Mouse (Mus musculus): ENCODE measurements around the gene Nim1k. TPM values are rescaled to one million over a fixed set of nuclear protein-coding genes. Genes with fewer than 3 reads are reported as not detected.

The Nim1k gene
- polyA plus RNA-seq, 1 experiment: 0.88 TPM

DNA sequence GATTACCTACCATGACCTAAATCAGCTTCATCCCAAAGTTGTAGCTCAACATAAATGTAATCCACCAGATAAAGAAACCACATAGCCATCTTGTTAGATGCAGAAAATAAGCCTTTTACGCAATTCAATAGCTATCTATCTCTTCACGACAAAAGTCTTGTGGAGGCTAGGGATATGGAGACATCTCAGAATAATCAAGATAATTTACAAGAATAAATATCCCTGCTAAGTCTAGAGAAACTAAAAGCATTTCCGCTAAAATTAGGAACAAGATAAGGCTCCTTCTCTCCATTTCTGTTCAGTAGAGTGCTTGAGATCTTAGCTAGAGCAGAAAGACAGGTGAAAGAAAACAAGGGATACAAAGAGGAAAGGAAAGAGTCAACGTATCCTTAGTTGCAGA, 8.8 kb downstream of the Nim1k start:
- TF ChIP-seq POLR2A (IDR thresholded peaks at IDR 0.05; ENCODE audit: low read depth, low read length): no peak
- no peaks in the 10 kb centered on the region for H3K4me1 ChIP-seq (ENCODE audit: control insufficient read depth, insufficient read depth, low read length)
- H3K27ac ChIP-seq (ENCODE audit: insufficient read depth, low read depth, low read length): no peak overlapping the region
- H3K36me3 ChIP-seq (ENCODE audit: control insufficient read depth, insufficient read depth, low read length): no peaks in the 10 kb centered on the region
- H3K4me3 ChIP-seq (ENCODE audit: insufficient read depth, low read depth, low read length): no peak overlapping the region
- 87% methylated on average over 4 of the region's 4 CpGs for WGBS
- no peak for DNase-seq
- no peaks in the 10 kb centered on the region for H3K27me3 ChIP-seq (replicated peaks; ENCODE audit: control insufficient read depth, insufficient read depth, low read length)

DNA sequence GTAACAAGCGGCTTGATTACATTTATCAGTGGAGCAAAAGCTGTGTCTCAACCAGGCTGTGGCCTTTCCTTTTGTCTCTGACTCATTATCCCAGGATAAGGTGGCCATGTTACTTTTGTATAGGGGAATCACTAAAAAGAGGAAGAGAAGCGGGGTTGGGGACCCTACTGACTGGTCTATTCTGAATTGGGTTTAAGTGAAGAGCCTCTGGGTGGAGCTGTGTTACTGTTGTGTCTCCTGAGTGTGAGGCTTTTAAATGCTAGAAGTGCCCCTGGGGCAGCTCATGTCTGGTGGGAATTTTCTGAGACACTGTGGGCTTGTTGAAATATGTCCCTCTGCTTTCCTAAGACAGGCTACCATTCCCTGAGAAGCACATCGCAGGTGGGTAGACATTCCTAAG, 12.2 kb downstream of the Nim1k start:
- H3K4me3 ChIP-seq (ENCODE audit: insufficient read depth, low read depth, low read length): no peak overlapping the region
- H3K27me3 ChIP-seq (replicated peaks; ENCODE audit: control insufficient read depth, insufficient read depth, low read length): no peaks in the 10 kb centered on the region
- WGBS: 83% methylated on average over 3 of the region's 3 CpGs
- H3K36me3 ChIP-seq (ENCODE audit: control insufficient read depth, insufficient read depth, low read length): no peaks in the 10 kb centered on the region
- H3K4me1 ChIP-seq (ENCODE audit: control insufficient read depth, insufficient read depth, low read length): no peaks in the 10 kb centered on the region
- H3K27ac ChIP-seq (ENCODE audit: insufficient read depth, low read depth, low read length): no peak overlapping the region
- no peak for DNase-seq
- TF ChIP-seq CTCF (conservative IDR thresholded peaks at IDR 0.05; ENCODE audit: insufficient read depth, insufficient read length, low read depth, low read length) (no peak), POLR2A (IDR thresholded peaks at IDR 0.05; ENCODE audit: low read depth, low read length) (no peak)

DNA sequence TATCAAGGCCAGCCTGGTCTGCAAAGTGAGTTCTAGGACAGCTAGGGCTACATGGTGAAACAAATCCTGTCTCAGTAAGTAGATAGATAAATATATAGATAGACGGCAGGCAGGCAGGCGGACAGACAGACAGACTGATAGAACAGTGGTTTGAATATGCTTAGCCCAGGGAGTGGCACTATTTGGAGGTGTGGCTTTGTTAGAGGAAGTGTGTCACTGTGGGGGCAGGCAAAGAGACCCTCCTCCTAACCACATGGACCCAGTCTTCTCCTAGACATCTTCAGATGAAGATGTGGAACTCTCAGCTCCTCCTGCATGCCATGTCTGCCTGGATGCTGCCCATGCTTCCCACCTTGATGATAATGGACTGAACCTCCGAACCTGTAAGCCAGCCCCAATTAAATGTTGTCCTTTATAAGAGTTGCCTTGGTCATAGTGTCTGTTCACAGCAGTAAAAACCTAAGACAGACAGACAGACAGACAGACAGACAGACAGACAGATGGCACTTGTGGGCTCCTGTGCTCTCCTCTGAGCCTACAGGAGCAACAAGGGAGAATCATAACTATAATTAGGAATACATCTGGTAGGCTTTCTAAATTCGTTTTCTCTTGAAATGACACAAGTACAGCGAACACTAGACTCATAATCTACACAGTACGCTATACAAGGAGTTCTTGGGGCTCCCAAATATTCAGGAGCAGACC, 12.8 kb downstream of the Nim1k start:
- no peaks in the 10 kb centered on the region for H3K27me3 ChIP-seq (replicated peaks; ENCODE audit: control insufficient read depth, insufficient read depth, low read length)
- TF ChIP-seq POLR2A (IDR thresholded peaks at IDR 0.05; ENCODE audit: low read depth, low read length): no peak
- no peak for TF ChIP-seq CTCF (conservative IDR thresholded peaks at IDR 0.05; ENCODE audit: insufficient read depth, insufficient read length, low read depth, low read length)
- no peaks in the 10 kb centered on the region for H3K4me1 ChIP-seq (ENCODE audit: control insufficient read depth, insufficient read depth, low read length)
- H3K27ac ChIP-seq (ENCODE audit: insufficient read depth, low read depth, low read length): no peak overlapping the region
- DNase-seq: no peak
- H3K4me3 ChIP-seq (ENCODE audit: insufficient read depth, low read depth, low read length): no peak overlapping the region
- H3K36me3 ChIP-seq (ENCODE audit: control insufficient read depth, insufficient read depth, low read length): no peaks in the 10 kb centered on the region
- WGBS: 89% methylated on average over 6 of the region's 6 CpGs

DNA sequence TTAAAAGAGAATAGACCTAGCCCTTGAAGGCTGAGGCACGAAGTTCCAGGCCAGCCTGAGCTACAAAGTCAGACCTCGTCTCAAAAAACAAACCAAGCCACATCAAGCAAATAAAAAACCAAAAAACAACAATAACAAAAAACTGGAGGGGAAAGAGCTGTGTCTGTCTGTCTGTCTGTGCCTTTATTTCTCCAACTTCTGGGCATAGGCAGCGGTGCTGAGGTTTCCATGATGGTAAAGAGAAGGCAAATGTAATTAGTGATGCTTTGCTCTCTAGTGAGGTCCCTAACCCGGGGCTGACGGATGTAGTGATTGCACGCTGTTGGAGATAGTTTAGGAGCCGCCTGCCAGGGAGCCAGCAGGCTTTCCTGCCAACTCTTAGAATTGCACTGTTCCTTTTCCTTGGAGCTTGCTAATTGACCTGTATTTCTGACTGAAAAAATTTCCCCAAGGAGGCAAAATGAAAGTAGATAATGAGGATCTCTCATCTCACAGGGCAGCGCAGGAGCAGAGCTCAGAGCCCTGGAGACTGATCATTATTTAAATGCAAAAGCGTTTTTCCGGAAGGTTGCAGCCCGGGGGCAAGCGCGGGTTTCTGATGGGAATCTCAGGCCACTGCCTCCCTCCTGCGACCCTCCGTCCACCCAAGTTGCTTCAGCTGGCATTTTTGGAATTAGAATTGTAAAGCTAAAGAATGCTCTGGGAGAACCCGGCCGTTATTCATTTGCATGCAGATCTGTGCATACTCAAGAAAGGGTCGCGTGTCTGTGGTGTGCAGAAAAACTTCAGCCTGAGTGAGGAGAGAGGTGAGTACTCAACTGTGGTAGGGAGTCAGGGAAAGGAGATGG, 14.1 kb downstream of the Nim1k start:
- Histone ChIP-seq H3K36me3 (ENCODE audit: control insufficient read depth, insufficient read depth, low read length) (no peaks in the 10 kb centered on the region), H3K4me1 (ENCODE audit: control insufficient read depth, insufficient read depth, low read length) (no peaks in the 10 kb centered on the region), H3K27ac (ENCODE audit: insufficient read depth, low read depth, low read length) (no peak overlapping the region), H3K4me3 (ENCODE audit: insufficient read depth, low read depth, low read length) (peak overlapping the region; percentile 1; the same call in 1 of the 2 replicates), H3K27me3 (replicated peaks; ENCODE audit: control insufficient read depth, insufficient read depth, low read length) (no peaks in the 10 kb centered on the region)
- 20% methylated on average over 19 of the region's 19 CpGs for WGBS
- no peak for DNase-seq
- TF ChIP-seq POLR2A (IDR thresholded peaks at IDR 0.05; ENCODE audit: low read depth, low read length) (no peak), CTCF (conservative IDR thresholded peaks at IDR 0.05; ENCODE audit: insufficient read depth, insufficient read length, low read depth, low read length) (no peak)

DNA sequence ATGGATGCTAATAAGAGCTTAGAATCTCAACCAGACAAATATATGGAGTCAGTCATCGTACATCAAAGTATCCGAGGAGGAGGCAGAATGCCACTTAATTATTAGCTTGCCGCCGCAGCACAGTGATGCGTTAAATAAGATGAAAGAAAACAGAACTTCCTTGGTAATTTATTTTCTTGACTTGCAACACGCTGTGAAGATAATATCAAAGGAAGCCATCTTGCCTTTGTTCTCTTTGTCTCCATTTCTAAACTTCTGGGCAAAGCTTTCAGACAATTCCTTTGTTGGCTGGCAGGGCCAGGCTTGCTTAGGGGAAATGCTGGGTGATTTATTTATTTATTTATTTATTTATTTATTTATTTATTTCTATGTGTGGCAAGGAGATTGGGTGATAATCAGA, 24.2 kb downstream of the Nim1k start:
- Histone ChIP-seq H3K4me1 (ENCODE audit: control insufficient read depth, insufficient read depth, low read length) (no peaks in the 10 kb centered on the region), H3K27ac (ENCODE audit: insufficient read depth, low read depth, low read length) (no peak overlapping the region), H3K27me3 (replicated peaks; ENCODE audit: control insufficient read depth, insufficient read depth, low read length) (no peaks in the 10 kb centered on the region), H3K36me3 (ENCODE audit: control insufficient read depth, insufficient read depth, low read length) (no peaks in the 10 kb centered on the region), H3K4me3 (ENCODE audit: insufficient read depth, low read depth, low read length) (no peak overlapping the region)
- TF ChIP-seq CTCF (conservative IDR thresholded peaks at IDR 0.05; ENCODE audit: insufficient read depth, insufficient read length, low read depth, low read length) (no peak), POLR2A (IDR thresholded peaks at IDR 0.05; ENCODE audit: low read depth, low read length) (no peak)
- WGBS: 29% methylated on average over 6 of the region's 6 CpGs
- no peak for DNase-seq

DNA sequence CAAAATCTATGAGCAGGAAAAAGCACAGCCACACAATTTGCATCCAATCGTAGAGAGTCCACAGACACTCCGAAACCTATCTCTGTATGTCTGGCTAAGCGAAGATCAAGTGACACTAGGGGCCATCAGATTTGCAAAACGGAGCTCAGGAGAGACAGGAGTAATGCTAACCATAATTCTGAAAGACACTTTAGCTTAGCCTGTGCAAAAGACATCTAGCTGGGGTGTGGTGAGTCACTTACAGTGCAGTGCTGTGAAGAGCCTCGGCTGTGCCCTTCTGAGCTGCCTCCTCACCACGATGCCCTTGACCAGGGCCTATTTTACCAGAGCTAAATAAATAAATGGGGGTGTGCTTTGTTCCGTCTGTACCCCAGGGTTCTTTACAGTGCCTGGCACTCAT, 26.3 kb downstream of the Nim1k start:
- no peaks in the 10 kb centered on the region for H3K4me1 ChIP-seq (ENCODE audit: control insufficient read depth, insufficient read depth, low read length)
- DNase-seq: no peak
- TF ChIP-seq POLR2A (IDR thresholded peaks at IDR 0.05; ENCODE audit: low read depth, low read length) (no peak), CTCF (conservative IDR thresholded peaks at IDR 0.05; ENCODE audit: insufficient read depth, insufficient read length, low read depth, low read length) (no peak)
- no peaks in the 10 kb centered on the region for H3K27me3 ChIP-seq (replicated peaks; ENCODE audit: control insufficient read depth, insufficient read depth, low read length)
- no peak overlapping the region for H3K4me3 ChIP-seq (ENCODE audit: insufficient read depth, low read depth, low read length)
- 86% methylated on average over 7 of the region's 7 CpGs for WGBS
- H3K36me3 ChIP-seq (ENCODE audit: control insufficient read depth, insufficient read depth, low read length): no peaks in the 10 kb centered on the region
- H3K27ac ChIP-seq (ENCODE audit: insufficient read depth, low read depth, low read length): no peak overlapping the region

DNA sequence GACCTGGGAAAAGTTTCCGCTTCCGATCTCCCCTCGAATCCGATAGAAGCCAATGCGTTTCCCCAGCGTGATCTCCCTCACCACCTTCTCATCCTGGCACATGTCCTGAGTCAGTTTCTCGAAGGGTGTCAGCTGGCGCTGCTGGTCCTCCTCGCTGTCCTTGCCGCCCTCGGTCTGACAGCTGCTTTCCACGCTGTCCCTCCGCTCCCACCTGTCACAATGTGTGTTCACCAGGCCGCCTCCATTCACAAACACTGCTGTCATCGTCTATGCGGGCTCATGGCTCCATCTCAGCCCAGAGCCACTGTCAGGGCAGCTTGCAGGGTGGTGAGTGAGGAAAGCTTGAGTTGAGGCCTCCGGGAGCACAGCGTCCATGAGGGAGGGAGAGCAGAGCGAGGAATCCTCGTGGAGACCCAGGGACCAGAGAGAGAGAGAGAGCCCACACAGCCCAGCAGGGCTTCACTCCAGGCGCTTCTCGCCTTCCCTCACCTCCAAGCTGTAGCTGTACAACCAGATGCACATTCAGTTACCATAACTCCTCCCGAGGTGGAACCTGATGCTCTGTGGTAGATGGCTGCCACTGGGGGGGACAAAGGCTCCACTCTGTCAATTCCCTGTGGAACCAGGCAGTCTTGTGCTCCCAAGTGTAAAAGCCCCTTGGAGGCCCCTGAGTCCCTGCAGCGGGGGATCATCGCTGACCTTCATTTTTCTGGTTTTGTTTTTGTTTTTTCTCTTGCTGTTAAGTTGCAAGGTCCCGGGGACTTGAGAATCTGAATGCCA, 27.9 kb downstream of the Nim1k start:
- TF ChIP-seq CTCF (conservative IDR thresholded peaks at IDR 0.05; ENCODE audit: insufficient read depth, insufficient read length, low read depth, low read length) (no peak), POLR2A (IDR thresholded peaks at IDR 0.05; ENCODE audit: low read depth, low read length) (no peak)
- no peak overlapping the region for H3K27ac ChIP-seq (ENCODE audit: insufficient read depth, low read depth, low read length)
- DNase-seq: no peak
- WGBS: 79% methylated on average over 26 of the region's 26 CpGs
- H3K4me1 ChIP-seq (ENCODE audit: control insufficient read depth, insufficient read depth, low read length): peaks cover 5% of the 10 kb centered on the region; the same call in 1 of the 2 replicates
- no peaks in the 10 kb centered on the region for H3K36me3 ChIP-seq (ENCODE audit: control insufficient read depth, insufficient read depth, low read length)
- no peaks in the 10 kb centered on the region for H3K27me3 ChIP-seq (replicated peaks; ENCODE audit: control insufficient read depth, insufficient read depth, low read length)
- H3K4me3 ChIP-seq (ENCODE audit: insufficient read depth, low read depth, low read length): no peak overlapping the region
